Mouse (Mus musculus) v-Abl transformed pro-B cells (cell line): Measurements from ENCODE around the gene Pdzrn4.

Source experiments
- in situ Hi-C, 2 experiments: fragments of 400-800 bp; cut with MboI; formaldehyde crosslinking; loops; one replicate each; pipeline ENCODE4 v1.15.1; 2025; ENCODE audit not compliant: unreplicated experiment in 2 of 2

Pdzrn4 gene

DNA sequence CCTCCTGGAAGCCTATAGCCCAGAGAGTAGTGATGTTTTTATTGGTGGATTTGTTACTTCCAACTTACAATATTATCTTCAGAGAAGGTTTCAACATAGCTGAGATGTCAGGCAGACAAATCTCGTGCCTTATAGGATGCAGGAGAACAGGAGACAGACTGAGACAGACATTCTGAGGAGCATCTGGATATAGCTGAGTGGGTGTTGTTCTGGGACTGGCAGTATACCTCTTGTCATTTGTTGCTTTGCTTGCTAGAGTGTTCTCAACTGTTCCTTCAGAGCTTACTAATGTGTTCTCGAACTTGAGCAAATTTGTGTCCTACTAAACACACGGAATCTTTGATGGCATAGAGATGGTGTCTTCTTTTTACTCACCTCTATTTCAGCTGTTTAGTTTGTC is 94.7 kb downstream of the Pdzrn4 start:
- in situ Hi-C loops, result no loop called here

DNA sequence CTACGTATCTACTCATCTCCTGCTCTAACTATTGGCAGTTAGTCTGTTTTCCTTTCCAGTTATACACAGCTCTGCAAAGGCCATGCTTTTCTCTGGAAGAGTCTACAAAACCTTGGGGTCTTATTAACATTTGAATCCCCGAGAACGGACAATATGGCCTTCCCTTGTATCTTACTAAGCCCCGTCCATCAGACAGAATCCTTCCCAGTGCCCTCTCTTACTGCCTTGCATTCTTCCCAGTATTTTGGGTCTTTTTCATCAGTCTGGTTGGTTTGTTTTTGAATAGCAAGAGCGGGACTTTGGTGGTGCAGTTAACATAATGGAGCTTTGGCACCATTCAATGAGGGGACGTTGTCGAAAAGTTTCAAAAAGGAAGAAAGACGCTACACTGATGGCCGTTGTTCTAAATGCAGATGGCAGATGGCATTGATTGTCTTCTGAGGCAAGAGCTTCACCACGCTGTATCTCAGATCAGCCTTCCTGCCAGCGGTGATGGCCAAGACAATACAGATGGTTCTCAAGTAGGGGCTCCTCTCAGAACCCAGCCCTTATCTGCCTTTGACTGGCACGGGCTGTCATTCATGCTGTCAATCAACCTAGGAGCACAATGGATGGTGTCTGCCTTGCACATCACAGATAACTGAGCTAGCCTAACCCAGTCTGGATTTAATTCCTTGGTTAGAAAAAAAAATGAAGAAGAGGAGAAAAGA is 98.9 kb downstream of the Pdzrn4 start:
- in situ Hi-C loops, result no loop called here

- in situ Hi-C loops, result no loop called here
These were observed 103.7 kb downstream of the Pdzrn4 start for GRCm38 (mm10) chr15:92500276-92500838.

- in situ Hi-C loops, result no loop called here
These were observed 106.1 kb downstream of the Pdzrn4 start for GRCm38 (mm10) chr15:92502797-92503196.

- in situ Hi-C loops, result no loop called here
These were observed 112.7 kb downstream of the Pdzrn4 start for GRCm38 (mm10) chr15:92509372-92509771.

- in situ Hi-C loops, result no loop called here
These were observed 119.0 kb downstream of the Pdzrn4 start for GRCm38 (mm10) chr15:92515651-92516050.

DNA sequence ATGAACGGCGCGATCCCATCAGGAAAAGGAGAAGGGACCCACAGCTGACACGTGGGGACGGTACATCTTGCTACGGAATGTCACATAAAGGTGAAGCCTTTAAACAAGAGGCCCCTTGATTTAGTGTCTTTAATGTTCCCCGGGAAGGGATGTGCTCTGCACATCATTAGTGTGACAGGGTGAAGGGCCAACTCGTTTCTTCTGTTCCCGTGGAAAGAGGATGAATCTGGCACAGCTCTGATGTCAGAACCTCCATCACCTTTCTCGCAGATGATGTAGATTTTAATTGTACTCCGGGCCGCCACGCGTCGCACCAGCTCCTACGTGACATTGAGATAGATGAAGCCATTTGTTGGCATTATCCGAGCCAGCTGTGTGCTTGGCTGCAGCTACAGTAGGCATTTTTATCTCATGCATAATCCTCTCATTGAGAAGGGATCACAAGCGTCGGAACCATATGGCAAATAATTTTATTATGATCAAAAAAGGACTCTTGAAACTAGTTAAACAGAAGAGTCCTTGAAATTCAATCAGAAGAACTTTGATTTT is 124.1 kb downstream of the Pdzrn4 start:
- in situ Hi-C loops, result no loop called here

DNA sequence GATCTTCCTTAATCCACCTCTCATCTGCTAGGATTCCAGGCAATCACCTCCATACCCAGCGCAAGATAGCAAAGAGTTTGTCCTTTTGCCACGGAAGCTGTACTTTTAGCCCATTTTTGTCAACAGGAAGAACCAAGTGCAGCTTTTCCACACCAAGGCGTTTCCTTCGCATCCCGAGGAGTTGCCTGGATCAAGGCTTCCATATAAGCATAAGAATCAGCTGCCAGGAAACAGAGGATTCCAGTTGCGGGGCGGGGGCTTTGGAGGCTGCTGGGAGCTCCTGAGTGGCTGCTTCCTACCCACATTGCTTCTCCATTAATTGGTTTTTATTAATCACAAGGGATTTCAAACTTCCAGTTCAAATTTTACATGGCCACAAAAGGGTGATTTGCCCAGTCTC is 125.0 kb downstream of the Pdzrn4 start:
- in situ Hi-C loops, result no loop called here

DNA sequence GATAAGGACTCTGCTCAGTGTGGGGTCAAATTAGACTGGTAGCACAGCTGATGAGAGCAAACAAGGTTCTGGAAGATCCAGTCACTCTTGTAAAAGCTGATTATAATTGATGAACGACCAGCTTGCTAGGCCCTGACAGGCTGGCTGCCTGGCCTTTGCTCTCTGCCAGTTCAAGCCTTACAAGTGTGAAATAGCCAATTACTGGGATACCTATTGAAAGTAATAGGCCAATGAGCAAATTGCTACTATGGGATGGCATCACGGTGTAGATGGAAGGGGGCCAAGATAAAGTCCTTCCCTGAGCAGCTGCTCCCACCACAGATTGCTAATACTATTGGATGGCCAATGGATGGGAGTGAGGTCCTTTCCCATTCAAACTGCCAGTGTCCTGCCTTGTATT is 128.2 kb downstream of the Pdzrn4 start:
- in situ Hi-C loops, result loop anchor here in 1 of 2 experiments (25.0 kb wide), 1 partner anchor 912 kb away; no protein-coding TSS in a partner anchor

DNA sequence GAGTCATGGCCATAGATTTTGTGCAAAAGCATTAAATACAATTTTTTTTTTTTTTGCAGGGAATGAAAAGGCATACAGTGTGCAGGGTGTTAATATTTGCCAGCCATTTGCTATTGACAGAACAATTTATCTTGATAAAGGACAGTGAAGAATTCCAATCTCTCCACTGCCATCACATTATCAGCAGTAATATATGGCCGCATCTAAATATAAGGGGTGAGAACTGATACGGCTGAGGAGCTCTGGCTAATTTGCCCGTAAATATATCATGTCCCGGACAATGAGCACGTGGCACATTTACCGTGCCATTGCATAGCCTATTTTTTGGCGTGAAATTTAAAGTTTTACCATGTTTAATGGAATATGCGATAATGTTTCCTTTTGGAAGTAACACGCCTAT is 128.7 kb downstream of the Pdzrn4 start:
- in situ Hi-C loops, result loop anchor here in 1 of 2 experiments (25.0 kb wide), 1 partner anchor 912 kb away; no protein-coding TSS in a partner anchor

DNA sequence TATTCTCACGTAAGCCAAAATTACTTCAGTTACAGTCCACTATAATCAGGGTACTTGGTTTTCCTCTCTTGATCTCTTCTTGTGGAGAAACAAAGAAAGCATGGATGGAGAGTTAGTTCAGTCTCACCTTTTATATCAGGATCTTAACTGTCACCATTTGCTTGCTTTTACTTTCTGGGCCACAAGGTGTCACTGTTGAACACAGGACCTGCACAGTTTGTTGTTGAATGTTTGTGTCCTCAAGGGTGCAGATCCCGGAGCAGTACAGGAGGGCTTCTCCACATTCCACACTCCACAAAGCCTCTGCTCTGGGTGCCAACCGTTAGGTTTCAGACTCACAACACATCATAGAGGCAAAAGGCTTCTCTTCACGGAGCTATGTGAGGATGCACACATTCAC is 130.1 kb downstream of the Pdzrn4 start:
- in situ Hi-C loops, result loop anchor here in 1 of 2 experiments (25.0 kb wide), 1 partner anchor 911 kb away; no protein-coding TSS in a partner anchor

GRCm38 (mm10) chr15:92543252-92543651 is 146.6 kb downstream of the Pdzrn4 start:
- in situ Hi-C loops, result loop anchor here in 1 of 2 experiments (25.0 kb wide), 1 partner anchor 894 kb away; no protein-coding TSS in a partner anchor

- in situ Hi-C loops, result loop anchor here in 1 of 2 experiments (25.0 kb wide), 1 partner anchor 890 kb away; no protein-coding TSS in a partner anchor
These were observed 150.7 kb downstream of the Pdzrn4 start for GRCm38 (mm10) chr15:92547294-92547911.

DNA sequence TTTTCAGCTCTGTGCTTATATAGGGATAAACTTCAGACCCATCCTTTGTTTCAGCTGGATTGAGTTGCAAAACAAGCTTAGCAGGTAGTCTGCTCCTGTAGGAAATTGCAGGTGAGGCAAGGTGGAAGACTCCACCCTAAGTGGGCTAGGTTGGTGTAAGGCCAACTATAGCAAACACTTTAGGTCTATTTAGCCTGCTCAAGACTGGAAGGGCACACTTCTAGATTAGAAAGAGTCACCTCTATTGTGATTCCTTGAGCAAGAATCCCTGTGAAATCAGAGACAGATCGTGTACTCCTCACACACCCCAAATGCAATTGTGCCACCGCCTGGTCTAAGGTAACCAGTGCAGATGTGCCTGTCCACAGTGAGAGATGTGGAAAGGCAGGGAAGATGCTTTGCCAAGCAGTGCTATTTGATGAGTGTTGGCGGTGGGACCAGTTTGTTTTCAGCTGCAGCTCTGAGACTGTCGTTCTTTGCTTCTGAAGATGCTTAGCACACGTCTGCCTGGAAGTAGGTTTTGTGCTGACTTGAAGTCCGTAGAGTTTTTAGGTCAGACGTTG is 158.4 kb downstream of the Pdzrn4 start:
- in situ Hi-C loops, result no loop called here

DNA sequence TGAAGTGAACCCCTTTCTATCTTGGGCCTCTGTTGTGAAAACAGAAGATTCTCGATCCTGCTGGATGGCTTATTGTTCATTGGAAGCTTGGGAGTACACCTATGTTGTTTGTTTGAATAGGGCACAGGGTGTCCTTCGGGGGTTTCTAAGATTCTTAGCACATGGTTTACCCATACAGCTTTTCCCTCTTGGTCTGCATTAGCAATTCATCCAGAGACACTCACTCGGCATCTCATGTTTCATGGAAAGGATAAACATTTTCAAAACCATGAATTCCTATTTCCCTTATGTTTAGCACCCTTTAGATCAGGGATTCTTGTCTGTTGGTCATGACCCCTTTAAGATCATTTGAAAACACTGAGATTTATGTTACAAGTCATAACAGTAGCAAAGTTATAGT is 159.0 kb downstream of the Pdzrn4 start:
- in situ Hi-C loops, result no loop called here

- in situ Hi-C loops, result no loop called here
These were observed 161.9 kb downstream of the Pdzrn4 start for GRCm38 (mm10) chr15:92558592-92558991.

- in situ Hi-C loops, result no loop called here
These were observed 165.5 kb downstream of the Pdzrn4 start for GRCm38 (mm10) chr15:92562149-92562548.

GRCm38 (mm10) chr15:92563576-92563975 is 166.9 kb downstream of the Pdzrn4 start:
- in situ Hi-C loops, result no loop called here

- in situ Hi-C loops, result no loop called here
These were observed 174.0 kb downstream of the Pdzrn4 start for GRCm38 (mm10) chr15:92570526-92571243.

GRCm38 (mm10) chr15:92571244-92571539 is 174.5 kb downstream of the Pdzrn4 start:
- in situ Hi-C loops, result no loop called here

GRCm38 (mm10) chr15:92577476-92577875 is 180.8 kb downstream of the Pdzrn4 start:
- in situ Hi-C loops, result no loop called here
